Mouse (Mus musculus): ENCODE data around the gene Ep300. TPM values are rescaled to one million over a fixed set of nuclear protein-coding genes. Genes with fewer than 3 reads are reported as not detected.

The Ep300 gene
- polyA plus RNA-seq, 1 experiment from 2014 or later = 37.3 TPM

GRCm38 (mm10) chr15:81555986-81556385 is 29.2 kb upstream of the Ep300 start:
- Histone ChIP-seq H3K4me1 (ENCODE audit: control insufficient read depth, insufficient read depth, low read length) (no peaks in the 10 kb centered on the region), H3K9ac (replicated peaks; ENCODE audit: low read depth, low read length) (no peak overlapping the region), H3K9me3 (ENCODE audit: control insufficient read depth, low read length) (no peaks in the 10 kb centered on the region), H3K4me3 (ENCODE audit: low read depth, low read length) (no peak overlapping the region), H3K4me2 (ENCODE audit: low read depth, low read length) (no peak overlapping the region), H3K27me3 (ENCODE audit: control insufficient read depth, insufficient read depth, low read length) (no peaks in the 10 kb centered on the region), H3K27ac (ENCODE audit: low read depth, low read length) (no peak overlapping the region), H3K36me3 (ENCODE audit: control insufficient read depth, insufficient read depth, low read length) (no peaks in the 10 kb centered on the region)
- ATAC-seq (ENCODE audit: low read depth) = no peak
- 76% methylated on average over 3 of the region's 3 CpGs for whole genome bisulfite sequencing

GRCm38 (mm10) chr15:81561501-81561900 is 23.6 kb upstream of the Ep300 start:
- 61% methylated on average over 3 of the region's 3 CpGs for WGBS
- no peak for ATAC-seq (ENCODE audit: low read depth)
- no peaks in the 10 kb centered on the region for H3K36me3 ChIP-seq (ENCODE audit: control insufficient read depth, insufficient read depth, low read length)
- no peaks in the 10 kb centered on the region for H3K9me3 ChIP-seq (ENCODE audit: control insufficient read depth, low read length)
- H3K4me3 ChIP-seq (ENCODE audit: low read depth, low read length) = no peak overlapping the region
- H3K4me2 ChIP-seq (ENCODE audit: low read depth, low read length) = no peak overlapping the region
- no peak overlapping the region for H3K27ac ChIP-seq (ENCODE audit: low read depth, low read length)
- H3K4me1 ChIP-seq (ENCODE audit: control insufficient read depth, insufficient read depth, low read length) = no peaks in the 10 kb centered on the region
- no peaks in the 10 kb centered on the region for H3K27me3 ChIP-seq (ENCODE audit: control insufficient read depth, insufficient read depth, low read length)
- H3K9ac ChIP-seq (replicated peaks; ENCODE audit: low read depth, low read length) = no peak overlapping the region

GRCm38 (mm10) chr15:81561996-81562395 is 23.2 kb upstream of the Ep300 start:
- 81% methylated on average over 9 of the region's 9 CpGs for WGBS
- Histone ChIP-seq H3K27ac (ENCODE audit: low read depth, low read length) (no peak overlapping the region), H3K9ac (replicated peaks; ENCODE audit: low read depth, low read length) (no peak overlapping the region), H3K27me3 (ENCODE audit: control insufficient read depth, insufficient read depth, low read length) (no peaks in the 10 kb centered on the region), H3K4me3 (ENCODE audit: low read depth, low read length) (no peak overlapping the region), H3K4me1 (ENCODE audit: control insufficient read depth, insufficient read depth, low read length) (no peaks in the 10 kb centered on the region), H3K36me3 (ENCODE audit: control insufficient read depth, insufficient read depth, low read length) (no peaks in the 10 kb centered on the region), H3K4me2 (ENCODE audit: low read depth, low read length) (no peak overlapping the region), H3K9me3 (ENCODE audit: control insufficient read depth, low read length) (no peaks in the 10 kb centered on the region)
- no peak for ATAC-seq (ENCODE audit: low read depth)

GRCm38 (mm10) chr15:81562491-81563488 is 22.4 kb upstream of the Ep300 start:
- H3K4me2 ChIP-seq (ENCODE audit: low read depth, low read length) = no peak overlapping the region
- no peaks in the 10 kb centered on the region for H3K4me1 ChIP-seq (ENCODE audit: control insufficient read depth, insufficient read depth, low read length)
- no peak overlapping the region for H3K27ac ChIP-seq (ENCODE audit: low read depth, low read length)
- no peak overlapping the region for H3K4me3 ChIP-seq (ENCODE audit: low read depth, low read length)
- H3K27me3 ChIP-seq (ENCODE audit: control insufficient read depth, insufficient read depth, low read length) = no peaks in the 10 kb centered on the region
- ATAC-seq (ENCODE audit: low read depth) = no peak
- no peaks in the 10 kb centered on the region for H3K36me3 ChIP-seq (ENCODE audit: control insufficient read depth, insufficient read depth, low read length)
- H3K9me3 ChIP-seq (ENCODE audit: control insufficient read depth, low read length) = no peaks in the 10 kb centered on the region
- H3K9ac ChIP-seq (replicated peaks; ENCODE audit: low read depth, low read length) = no peak overlapping the region
- 27% methylated on average over 9 of the region's 9 CpGs for WGBS

GRCm38 (mm10) chr15:81568093-81568492 is 17.1 kb upstream of the Ep300 start:
- Histone ChIP-seq H3K4me2 (ENCODE audit: low read depth, low read length) (no peak overlapping the region), H3K9me3 (ENCODE audit: control insufficient read depth, low read length) (no peaks in the 10 kb centered on the region), H3K4me1 (ENCODE audit: control insufficient read depth, insufficient read depth, low read length) (no peaks in the 10 kb centered on the region), H3K9ac (replicated peaks; ENCODE audit: low read depth, low read length) (no peak overlapping the region), H3K27ac (ENCODE audit: low read depth, low read length) (no peak overlapping the region), H3K27me3 (ENCODE audit: control insufficient read depth, insufficient read depth, low read length) (no peaks in the 10 kb centered on the region), H3K36me3 (ENCODE audit: control insufficient read depth, insufficient read depth, low read length) (no peaks in the 10 kb centered on the region), H3K4me3 (ENCODE audit: low read depth, low read length) (no peak overlapping the region)
- ATAC-seq (ENCODE audit: low read depth) = no peak
- 36% methylated on average over 2 of the region's 2 CpGs for WGBS

- Histone ChIP-seq H3K36me3 (ENCODE audit: control insufficient read depth, insufficient read depth, low read length) (no peaks in the 10 kb centered on the region), H3K27ac (ENCODE audit: low read depth, low read length) (no peak overlapping the region), H3K4me3 (ENCODE audit: low read depth, low read length) (no peak overlapping the region), H3K4me1 (ENCODE audit: control insufficient read depth, insufficient read depth, low read length) (no peaks in the 10 kb centered on the region), H3K4me2 (ENCODE audit: low read depth, low read length) (no peak overlapping the region), H3K9ac (replicated peaks; ENCODE audit: low read depth, low read length) (no peak overlapping the region), H3K27me3 (ENCODE audit: control insufficient read depth, insufficient read depth, low read length) (no peaks in the 10 kb centered on the region), H3K9me3 (ENCODE audit: control insufficient read depth, low read length) (no peaks in the 10 kb centered on the region)
- WGBS = 54% methylated on average over 2 of the region's 2 CpGs
- no peak for ATAC-seq (ENCODE audit: low read depth)
Observed at GRCm38 (mm10) chr15:81568592-81568991, 16.6 kb upstream of the Ep300 start.

- Histone ChIP-seq H3K9ac (replicated peaks; ENCODE audit: low read depth, low read length) (no peak overlapping the region), H3K27ac (ENCODE audit: low read depth, low read length) (no peak overlapping the region), H3K4me1 (ENCODE audit: control insufficient read depth, insufficient read depth, low read length) (no peaks in the 10 kb centered on the region), H3K4me3 (ENCODE audit: low read depth, low read length) (no peak overlapping the region), H3K36me3 (ENCODE audit: control insufficient read depth, insufficient read depth, low read length) (no peaks in the 10 kb centered on the region), H3K4me2 (ENCODE audit: low read depth, low read length) (no peak overlapping the region), H3K27me3 (ENCODE audit: control insufficient read depth, insufficient read depth, low read length) (no peaks in the 10 kb centered on the region), H3K9me3 (ENCODE audit: control insufficient read depth, low read length) (no peaks in the 10 kb centered on the region)
- 13% methylated on average over 3 of the region's 3 CpGs for WGBS
- peak; percentile 51; the same call in 1 of the 2 replicates for ATAC-seq (ENCODE audit: low read depth)
Observed at GRCm38 (mm10) chr15:81576961-81577360, 8.2 kb upstream of the Ep300 start.

GRCm38 (mm10) chr15:81577743-81578165 is 7.4 kb upstream of the Ep300 start:
- Histone ChIP-seq H3K27me3 (ENCODE audit: control insufficient read depth, insufficient read depth, low read length) (no peaks in the 10 kb centered on the region), H3K36me3 (ENCODE audit: control insufficient read depth, insufficient read depth, low read length) (no peaks in the 10 kb centered on the region), H3K4me2 (ENCODE audit: low read depth, low read length) (no peak overlapping the region), H3K4me3 (ENCODE audit: low read depth, low read length) (no peak overlapping the region), H3K27ac (ENCODE audit: low read depth, low read length) (no peak overlapping the region), H3K9me3 (ENCODE audit: control insufficient read depth, low read length) (no peaks in the 10 kb centered on the region), H3K9ac (replicated peaks; ENCODE audit: low read depth, low read length) (no peak overlapping the region), H3K4me1 (ENCODE audit: control insufficient read depth, insufficient read depth, low read length) (no peaks in the 10 kb centered on the region)
- no peak for ATAC-seq (ENCODE audit: low read depth)
- 94% methylated on average over 7 of the region's 7 CpGs for WGBS

GRCm38 (mm10) chr15:81584466-81584865 is 685 bp upstream of the Ep300 start:
- Histone ChIP-seq H3K9ac (replicated peaks; ENCODE audit: low read depth, low read length) (peak overlapping the region; percentile 42; the same call in 1 of the 2 replicates), H3K9me3 (ENCODE audit: control insufficient read depth, low read length) (no peaks in the 10 kb centered on the region), H3K27me3 (ENCODE audit: control insufficient read depth, insufficient read depth, low read length) (no peaks in the 10 kb centered on the region; the same call in 1 of the 2 replicates), H3K27ac (ENCODE audit: low read depth, low read length) (peak overlapping the region; percentile 100), H3K36me3 (ENCODE audit: control insufficient read depth, insufficient read depth, low read length) (no peaks in the 10 kb centered on the region), H3K4me2 (ENCODE audit: low read depth, low read length) (peak overlapping the region; percentile 56), H3K4me3 (ENCODE audit: low read depth, low read length) (peak overlapping the region; percentile 80), H3K4me1 (ENCODE audit: control insufficient read depth, insufficient read depth, low read length) (peaks cover 20% of the 10 kb centered on the region)
- ATAC-seq (ENCODE audit: low read depth) = no peak
- whole genome bisulfite sequencing = 20% methylated on average over 3 of the region's 3 CpGs

All from neural tube, embryonic 14.5 days (tissue).